Mouse (Mus musculus): ENCODE data around the gene Kif5a. TPM values are rescaled to one million over a fixed set of nuclear protein-coding genes. Genes with fewer than 3 reads are reported as not detected.

Kif5a gene
- under 1 TPM; 0.22 to 0.42 TPM for total RNA-seq (2023)

GRCm38 (mm10) chr10:127262548-127263398 is at the start of gene Kif5a:
TSS of gene Kif5a (minus strand) at chr10:127263348.

DNA sequence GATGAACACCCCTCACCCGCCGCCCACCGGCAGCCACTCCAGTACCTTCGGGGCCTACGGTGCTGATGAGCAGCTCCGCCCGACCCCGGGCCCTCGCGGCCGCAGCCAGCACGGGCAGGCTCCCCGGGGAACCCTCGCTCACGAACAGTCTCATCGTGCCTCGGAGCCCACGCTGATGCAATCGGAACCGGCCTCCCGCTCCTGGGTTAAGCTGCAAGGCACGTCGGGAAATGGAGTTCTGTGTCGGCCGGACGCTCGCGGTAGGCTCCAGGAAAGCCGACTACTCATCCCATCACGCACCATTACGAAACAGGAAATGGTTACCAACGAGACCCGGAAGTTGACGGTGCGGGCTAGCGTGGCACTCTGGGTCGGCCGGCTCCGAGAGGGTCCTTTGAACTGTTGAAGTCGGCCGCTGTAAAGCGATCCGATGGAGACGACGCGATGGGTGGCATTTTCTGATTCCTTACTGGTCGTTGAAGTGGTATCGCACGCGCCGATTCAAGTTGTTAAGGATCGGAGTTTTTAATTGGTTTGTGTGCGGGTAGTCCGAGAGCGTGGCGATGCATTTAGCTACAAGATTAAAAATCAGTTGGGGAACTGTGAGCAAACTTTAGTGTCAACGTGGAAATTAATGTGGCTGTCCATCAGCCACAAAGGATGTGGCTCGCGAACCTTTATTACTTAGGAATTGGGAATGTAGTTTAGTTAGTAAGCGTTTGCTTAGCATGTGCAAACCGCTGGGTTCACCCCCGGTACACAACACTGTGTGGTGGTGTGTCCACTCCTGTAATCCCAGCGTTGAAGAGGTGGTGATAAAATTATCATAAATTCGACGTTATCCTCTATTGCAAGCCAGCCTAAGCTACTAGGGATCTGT is 48.6 kb upstream of the Kif5a start, which contains the start of gene Mars:
TSS of gene Mars (minus strand) at position 311 of the 880 bp plus-strand sequence.

GRCm38 (mm10) chr10:127288800-127289572 is 25.8 kb upstream of the Kif5a start, which contains the start of gene Mbd6:
TSS of gene Mbd6 (minus strand) at chr10:127289018.

GRCm38 (mm10) chr10:127266112-127267091 is 3.3 kb upstream of the Kif5a start, which contains the start of gene Dctn2:
TSS of gene Dctn2 (plus strand) at chr10:127266368.

DNA sequence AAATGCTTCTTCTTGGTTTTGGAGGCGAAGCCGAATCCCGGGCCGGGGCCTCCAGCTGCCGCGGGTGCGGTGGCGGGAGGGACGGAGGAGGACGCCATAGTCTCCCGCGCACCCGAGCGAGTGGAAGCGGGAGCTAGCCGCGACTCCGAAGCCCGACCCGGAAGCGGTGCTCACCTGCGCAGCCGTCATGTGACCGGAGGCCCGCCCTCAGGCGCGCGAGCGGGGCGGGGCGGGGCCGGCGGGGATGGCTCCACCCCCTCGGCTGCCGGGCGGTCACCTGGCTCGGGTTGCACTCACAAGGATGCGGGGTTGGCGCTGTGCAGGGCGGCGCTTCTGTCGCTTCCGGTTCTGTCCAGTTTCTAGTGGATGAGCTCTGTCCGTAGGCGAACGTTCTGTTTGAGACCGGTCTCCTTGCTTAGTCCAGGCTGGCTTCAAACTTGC is 51.7 kb downstream of the Kif5a start, which contains the start of gene Pip4k2c:
TSS of gene Pip4k2c (minus strand) at position 172 of the 441 bp plus-strand sequence.

GRCm38 (mm10) chr10:127195328-127196129 is 67.6 kb downstream of the Kif5a start, which contains the start of gene Dtx3:
TSS of gene Dtx3 (minus strand) at chr10:127195728.

DNA sequence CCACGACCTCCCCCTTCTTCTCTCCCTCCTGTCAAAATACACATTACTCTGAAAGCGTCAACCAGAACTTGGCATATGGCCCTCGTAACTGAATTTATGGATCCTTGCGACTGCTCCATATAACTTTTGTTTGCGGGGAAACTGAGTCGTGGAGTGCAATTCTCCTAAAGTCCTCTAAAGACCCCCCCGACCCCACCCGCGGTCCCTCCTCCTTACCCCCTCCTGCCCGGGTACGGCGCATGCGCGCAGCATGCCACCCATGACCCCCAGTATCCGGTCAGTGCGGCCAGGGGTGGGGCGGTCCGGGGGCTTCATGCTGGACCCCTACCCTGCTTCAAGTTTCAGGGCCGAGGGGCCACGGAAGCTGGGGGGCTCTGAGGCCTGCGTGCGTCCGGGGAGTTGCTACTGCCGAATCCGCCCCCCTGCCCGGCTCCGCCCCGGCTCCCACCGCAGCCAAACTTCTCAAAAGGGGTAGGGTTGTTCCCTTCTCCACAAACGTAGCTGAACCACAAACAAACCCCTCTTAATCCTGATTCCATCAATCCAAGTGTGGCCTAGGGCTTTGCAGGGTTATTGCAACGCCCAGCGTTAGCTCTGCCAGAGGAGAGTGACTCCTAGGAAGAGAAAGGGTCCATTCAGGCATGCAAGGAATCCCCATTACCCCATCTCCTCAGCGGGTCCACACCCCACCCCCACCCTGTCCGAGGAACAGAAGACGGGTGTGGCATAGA is 73.3 kb downstream of the Kif5a start, which contains the start of gene Arhgef25:
TSS of gene Arhgef25 (minus strand) at position 433 of the 731 bp plus-strand sequence.

DNA sequence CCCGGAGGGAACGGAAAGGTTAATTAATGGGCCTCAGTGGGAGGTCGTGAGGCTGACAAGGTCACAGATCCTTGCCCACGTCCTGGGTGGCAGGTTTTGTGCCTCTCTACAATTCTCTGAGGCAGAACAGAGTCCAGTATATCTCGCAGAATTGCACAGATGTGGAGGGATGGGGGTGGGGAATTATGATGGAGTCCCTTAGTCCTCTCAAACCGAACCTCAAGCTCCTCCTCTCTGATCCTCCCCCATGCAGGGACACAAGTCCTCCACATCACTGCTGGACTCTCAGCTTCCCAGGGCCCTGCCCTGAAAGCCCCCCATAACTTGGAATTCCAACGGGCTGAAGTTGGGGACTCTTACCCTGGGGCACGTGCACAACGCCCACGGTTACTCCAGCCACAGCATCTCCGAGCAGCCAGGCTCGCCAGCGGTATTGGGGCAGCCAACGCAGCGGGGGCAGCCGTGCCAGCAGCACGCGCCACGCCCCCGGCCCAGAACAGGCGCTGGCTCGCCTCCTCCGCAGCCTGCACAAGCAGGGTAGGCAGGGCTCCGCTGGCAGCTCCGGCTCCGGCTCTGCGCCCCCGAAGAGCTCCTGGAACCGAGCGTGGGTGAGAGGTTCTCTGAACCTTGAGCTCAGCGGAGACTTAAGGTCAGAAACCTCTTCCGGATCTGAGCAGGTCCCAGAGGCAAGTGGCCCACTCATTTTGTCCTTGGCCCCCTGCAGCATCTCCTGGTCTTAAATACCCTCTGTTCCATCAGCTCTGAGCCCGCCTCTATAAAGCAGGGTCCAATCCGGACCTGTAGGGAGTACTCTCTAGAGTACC is 83.1 kb downstream of the Kif5a start, which contains the start of gene Slc26a10:
TSS of gene Slc26a10 (minus strand) at position 775 of the 824 bp plus-strand sequence.

Other genes with a start within 250 kb of the Kif5a start
- gene Tsfm, start 232.5 kb downstream of the Kif5a start, total RNA-seq (2023), result 10 to 100 TPM; 11.1 to 11.3 TPM
- 1 to 10 TPM; 3.6 to 4.2 TPM for gene Mettl1, start 221.9 kb downstream of the Kif5a start, total RNA-seq (2023)
- gene Eef1akmt3, start 221.8 kb downstream of the Kif5a start, total RNA-seq (2023), result under 1 TPM in 1 of 2 experiments, not detected in 1; 0.20 TPM
- gene Cyp27b1, start 215.1 kb downstream of the Kif5a start, total RNA-seq (2023), result not detected
- gene March9, start 203.2 kb downstream of the Kif5a start, total RNA-seq (2023), result under 1 TPM in 1 of 2 experiments, not detected in 1; 0.11 TPM
- 100 to 1,000 TPM; 139 to 142 TPM for gene Cdk4, start 199.8 kb downstream of the Kif5a start, total RNA-seq (2023)
- gene Tspan31, start 193.1 kb downstream of the Kif5a start, total RNA-seq (2023), result 10 to 100 TPM; 26.9 to 27.6 TPM
- gene Agap2, start 188.1 kb downstream of the Kif5a start, total RNA-seq (2023), result 10 to 100 TPM; 45.3 to 49.2 TPM
- 100 to 1,000 TPM; 102 to 103 TPM for gene Os9, start 142.2 kb downstream of the Kif5a start, total RNA-seq (2023)
- 100 to 1,000 TPM in 1 of 2 experiments, 10 to 100 TPM in 1; 99.0 to 106 TPM for gene B4galnt1, start 98.1 kb downstream of the Kif5a start, total RNA-seq (2023)
- not detected for gene Slc26a10, start 82.7 kb downstream of the Kif5a start, total RNA-seq (2023)
- 1 to 10 TPM; 1.1 to 1.6 TPM for gene Arhgef25, start 73.3 kb downstream of the Kif5a start, total RNA-seq (2023)
- 10 to 100 TPM; 15.9 to 19.5 TPM for gene Dtx3, start 67.6 kb downstream of the Kif5a start, total RNA-seq (2023)
- gene Pip4k2c, start 51.8 kb downstream of the Kif5a start, total RNA-seq (2023), result 10 to 100 TPM; 24.4 to 25.8 TPM
- 100 to 1,000 TPM in 1 of 2 experiments, 10 to 100 TPM in 1; 98.1 to 101 TPM for gene Dctn2, start 3.0 kb upstream of the Kif5a start, total RNA-seq (2023)
- gene Mbd6, start 25.7 kb upstream of the Kif5a start, total RNA-seq (2023), result 100 to 1,000 TPM; 134 to 135 TPM
- 10 to 100 TPM; 41.3 to 47.4 TPM for gene Mars, start 48.4 kb upstream of the Kif5a start, total RNA-seq (2023)
- 100 to 1,000 TPM; 240 to 263 TPM for gene Arhgap9, start 58.6 kb upstream of the Kif5a start, total RNA-seq (2023)
- gene Gli1, start 78.6 kb upstream of the Kif5a start, total RNA-seq (2023), result not detected
- gene Inhbe, start 91.1 kb upstream of the Kif5a start, total RNA-seq (2023), result not detected
- gene Inhbc, start 107.1 kb upstream of the Kif5a start, total RNA-seq (2023), result not detected
- gene R3hdm2, start 117.0 kb upstream of the Kif5a start, total RNA-seq (2023), result 10 to 100 TPM; 91.2 to 93.7 TPM
- 1 to 10 TPM; 2.0 to 2.4 TPM for gene Stac3, start 238.3 kb upstream of the Kif5a start, total RNA-seq (2023)